Mouse (Mus musculus) macrophage (primary cell): ENCODE results near the gene 9530077C05Rik. TPM values are rescaled to one million over a fixed set of nuclear protein-coding genes. Genes with fewer than 3 reads are reported as not detected.
"Not testable (repeated sequence)": the region's sequence is repeated elsewhere in the genome, so short reads cannot be mapped to it uniquely, and the experiment has no call there.

ENCODE experiments used
- H3K27ac ChIP-seq: fragments of 350-480 bp; formaldehyde crosslinking; 2 replicates; pipeline ENCODE4 v1.9.0; 2021
- H3K36me3 ChIP-seq: fragments of 350-480 bp; formaldehyde crosslinking; 2 replicates; pipeline ENCODE4 v1.9.0; 2021; ENCODE audit errors: inconsistent target
- H3K4me3 ChIP-seq: fragments of 350-480 bp; formaldehyde crosslinking; 2 replicates; pipeline ENCODE4 v1.9.0; 2021; ENCODE audit errors: inconsistent target
- H3K79me2 ChIP-seq: fragments of 350-480 bp; formaldehyde crosslinking; 2 replicates; pipeline ENCODE4 v1.9.0; 2021; ENCODE audit errors: inconsistent target
- WGBS: methylation state at CpG from one replicate; pipeline ENCODE4 v1.1.7; 2026; ENCODE audit warnings: inconsistent platforms; ENCODE audit not compliant: missing documents; 5-methylcytosine and 5-hydroxymethylcytosine counted together
- polyA plus RNA-seq: library from polyadenylated mRNA; stranded (reverse); fragments of 250-400 nt; gene quantifications from 3 replicates; pipeline ENCODE4 v1.2.4, GENCODE M21; 2018; ENCODE audit warnings: inconsistent platforms

9530077C05Rik gene
- polyA plus RNA-seq, 1 experiment from 2014 or later = 0.04 TPM

DNA sequence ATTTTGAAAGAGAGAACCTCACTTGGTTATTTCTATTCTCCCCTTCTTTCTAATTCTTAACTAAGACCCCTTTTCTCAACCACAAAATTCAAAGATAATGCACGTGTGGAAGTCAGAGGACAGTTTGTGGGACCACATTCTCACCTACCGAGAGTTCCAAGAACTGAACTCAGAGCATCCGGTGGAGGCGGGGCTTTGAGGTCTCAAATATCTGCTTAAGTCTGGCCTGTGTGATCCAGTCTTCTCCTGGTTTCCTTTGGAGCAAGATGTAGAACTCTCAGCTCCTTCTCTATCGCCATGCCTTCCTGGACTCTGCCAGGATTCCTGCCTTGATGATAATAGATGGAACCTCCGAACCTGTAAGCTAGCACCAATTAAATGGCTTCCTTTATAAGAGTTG, 9.3 kb upstream of the 9530077C05Rik start:
- no peak overlapping the region for H3K27ac ChIP-seq
- no peaks in the 10 kb centered on the region for H3K79me2 ChIP-seq
- no peaks in the 10 kb centered on the region for H3K36me3 ChIP-seq
- 90% methylated on average over 6 of the region's 6 CpGs for WGBS
- H3K4me3 ChIP-seq = no peak overlapping the region

DNA sequence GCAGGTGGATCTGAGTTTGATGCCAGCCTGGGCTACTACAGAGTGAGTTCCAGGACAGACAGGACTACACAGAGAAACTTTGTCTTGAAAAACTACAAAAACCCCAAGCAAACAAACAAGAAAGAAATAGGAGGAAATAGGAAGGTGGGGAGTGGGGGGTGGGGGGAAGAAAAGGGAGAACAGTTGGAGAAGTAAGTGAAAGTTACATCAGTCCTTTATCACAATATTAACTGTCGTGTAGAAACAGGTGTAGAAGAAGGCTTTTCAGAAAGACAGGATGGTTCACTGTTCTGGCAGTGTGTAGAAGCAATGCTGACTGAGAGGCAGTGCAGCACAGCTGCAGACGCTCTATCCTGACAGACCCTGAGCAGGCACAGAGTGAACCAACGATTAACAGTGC, 8.3 kb upstream of the 9530077C05Rik start:
- Histone ChIP-seq H3K36me3 (no peaks in the 10 kb centered on the region), H3K79me2 (no peaks in the 10 kb centered on the region), H3K4me3 (no peak overlapping the region), H3K27ac (no peak overlapping the region)
- 78% methylated on average over 3 of the region's 3 CpGs for WGBS

DNA sequence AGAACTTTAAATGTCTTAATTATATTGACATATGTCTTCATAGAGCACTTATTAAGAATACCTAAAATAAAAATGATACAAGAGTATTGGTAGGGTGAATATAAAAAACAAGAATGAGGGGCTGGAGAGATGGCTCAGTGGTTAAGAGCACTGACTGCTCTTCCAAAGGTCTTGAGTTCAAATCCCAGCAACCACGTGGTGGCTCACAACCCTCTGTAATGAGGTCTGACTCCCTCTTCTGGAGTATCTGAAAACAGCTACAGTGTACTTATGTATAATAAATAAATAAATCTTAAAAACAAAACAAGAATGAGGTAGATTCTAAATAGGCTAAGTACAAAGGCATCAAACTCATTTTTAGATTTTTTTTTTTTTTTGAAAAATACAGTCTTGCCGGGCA, 7.8 kb upstream of the 9530077C05Rik start:
- not testable (repeated sequence) for H3K79me2 ChIP-seq, H3K27ac ChIP-seq, H3K36me3 ChIP-seq, H3K4me3 ChIP-seq
- WGBS = 86% methylated on average over 2 of the region's 2 CpGs

DNA sequence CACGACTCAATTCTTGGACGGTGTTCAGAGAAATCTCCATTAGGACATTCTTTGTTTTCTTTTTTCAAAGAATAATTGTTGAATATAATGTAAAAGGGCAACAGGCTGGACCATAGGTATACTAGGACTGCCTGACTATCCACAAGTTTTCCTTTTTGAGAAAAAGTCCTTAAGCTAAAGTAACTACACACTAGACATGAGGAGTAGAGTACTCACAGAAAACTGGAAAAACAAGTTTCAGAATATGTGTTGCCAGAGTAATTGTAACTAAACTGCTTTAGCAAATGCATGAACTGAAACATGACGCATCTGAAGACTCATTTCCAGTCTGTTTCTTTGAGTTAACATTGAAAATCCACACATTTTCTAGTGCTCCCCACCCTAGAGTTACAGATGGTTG, 5.9 kb upstream of the 9530077C05Rik start:
- Histone ChIP-seq H3K27ac (no peak overlapping the region), H3K4me3 (no peak overlapping the region), H3K36me3 (no peaks in the 10 kb centered on the region), H3K79me2 (no peaks in the 10 kb centered on the region)
- 86% methylated on average over 3 of the region's 3 CpGs for WGBS

DNA sequence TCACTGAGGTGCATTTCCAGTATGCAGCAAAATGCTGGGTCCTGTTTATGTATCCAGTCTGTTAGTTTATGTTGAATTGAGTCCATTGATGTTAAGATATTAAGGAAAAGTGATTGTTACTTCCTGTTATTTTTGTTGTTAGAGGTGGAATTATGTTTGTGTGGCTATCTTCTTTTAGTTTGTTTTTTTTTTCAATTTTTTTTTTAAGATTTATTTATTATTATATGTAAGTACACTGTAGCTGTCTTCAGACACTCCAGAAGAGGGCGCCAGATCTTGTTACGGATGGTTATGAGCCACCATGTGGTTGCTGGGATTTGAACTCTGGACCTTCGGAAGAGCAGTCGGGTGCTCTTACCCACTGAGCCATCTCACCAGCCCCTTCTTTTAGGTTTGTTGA, 3.7 kb upstream of the 9530077C05Rik start:
- WGBS = 100% methylated on average over 2 of the region's 4 CpGs
- not testable (repeated sequence) for H3K4me3 ChIP-seq, H3K36me3 ChIP-seq, H3K79me2 ChIP-seq, H3K27ac ChIP-seq

DNA sequence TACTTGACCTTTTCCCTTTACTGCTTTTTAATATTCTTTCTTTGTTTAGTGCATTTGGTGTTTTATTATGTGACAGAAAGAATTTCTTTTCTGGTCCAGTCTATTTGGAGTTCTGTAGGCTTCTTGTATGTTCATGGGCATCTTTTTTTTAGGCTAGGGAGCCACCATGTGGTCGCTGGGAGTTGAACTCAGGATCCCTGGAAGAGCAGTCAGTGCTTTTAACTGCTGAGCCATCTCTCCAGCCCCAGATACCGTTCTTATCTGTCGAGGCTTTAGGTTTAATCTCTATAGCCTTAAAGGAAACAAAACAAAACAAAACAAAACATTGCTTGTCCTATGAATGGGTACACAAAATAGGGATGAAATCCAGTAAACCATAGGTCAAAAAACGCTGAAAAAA, 3.0 kb upstream of the 9530077C05Rik start:
- not testable (repeated sequence) for H3K27ac ChIP-seq, H3K36me3 ChIP-seq, H3K79me2 ChIP-seq, H3K4me3 ChIP-seq
- 41% methylated on average over 4 of the region's 4 CpGs for WGBS

DNA sequence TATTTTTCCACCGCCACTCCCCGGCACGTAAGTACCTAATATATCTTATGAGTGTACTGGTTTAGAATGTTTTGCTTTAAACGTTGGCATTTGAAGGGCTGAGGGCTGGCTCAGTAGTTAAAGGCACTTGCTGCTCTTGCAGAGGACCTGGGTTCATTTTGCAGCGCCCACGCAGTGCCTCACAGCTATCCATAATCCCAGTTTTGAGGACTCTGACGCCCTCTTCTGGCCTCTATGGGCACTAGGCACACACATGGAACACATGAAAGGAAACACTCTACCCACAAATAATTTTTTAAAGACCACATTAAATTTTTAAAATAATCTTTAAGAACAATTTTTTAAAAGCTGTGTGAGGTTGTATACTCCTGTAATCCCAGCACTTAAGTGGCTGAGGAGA, 1.8 kb upstream of the 9530077C05Rik start:
- H3K36me3 ChIP-seq = no peaks in the 10 kb centered on the region
- no peaks in the 10 kb centered on the region for H3K79me2 ChIP-seq
- H3K4me3 ChIP-seq = no peak overlapping the region
- H3K27ac ChIP-seq = no peak overlapping the region
- 88% methylated on average over 7 of the region's 7 CpGs for WGBS

DNA sequence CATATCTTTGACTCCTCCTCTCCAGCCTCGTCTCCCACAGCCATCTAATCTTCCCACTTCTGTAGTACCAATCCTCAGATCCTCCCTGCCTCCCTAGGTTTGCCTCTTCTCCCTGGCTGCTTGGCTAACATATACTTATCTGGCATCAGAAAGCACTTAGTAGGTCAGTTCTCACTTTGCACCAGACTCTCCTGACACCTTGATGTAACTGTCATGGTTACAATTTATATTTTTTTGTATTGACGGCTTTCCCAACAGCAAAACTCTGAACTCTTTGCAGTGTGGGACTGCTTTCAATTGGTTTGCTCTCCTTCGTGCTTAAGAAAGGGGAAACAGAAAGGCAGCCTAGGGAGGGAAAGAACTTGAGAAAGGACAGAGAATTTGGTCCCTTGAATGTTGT, 4.9 kb downstream of the 9530077C05Rik start:
- Histone ChIP-seq H3K27ac (no peak overlapping the region), H3K4me3 (no peak overlapping the region), H3K36me3 (no peaks in the 10 kb centered on the region), H3K79me2 (no peaks in the 10 kb centered on the region)
- 76% methylated on average over 3 of the region's 3 CpGs for WGBS

DNA sequence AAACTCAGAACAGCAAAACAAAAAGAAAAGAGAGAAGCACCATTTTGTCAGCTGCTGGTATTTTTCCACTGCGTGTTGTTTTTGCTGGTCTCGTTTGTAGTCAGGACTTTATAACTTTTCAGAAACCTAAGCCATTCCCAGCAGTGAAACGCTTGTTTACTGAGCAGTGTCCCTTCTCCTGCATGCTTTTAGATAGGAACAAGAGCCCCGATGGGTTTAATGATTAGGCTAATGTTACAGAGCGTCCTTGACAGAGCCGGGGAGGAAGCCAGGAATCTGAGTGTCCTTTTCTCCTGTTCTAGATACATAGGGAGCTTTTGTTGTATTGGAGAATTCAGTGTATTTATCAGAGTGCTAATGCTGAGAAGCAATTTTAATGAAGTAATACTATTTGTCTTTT, 6.2 kb downstream of the 9530077C05Rik start:
- Histone ChIP-seq H3K4me3 (no peak overlapping the region), H3K27ac (no peak overlapping the region), H3K79me2 (no peaks in the 10 kb centered on the region), H3K36me3 (no peaks in the 10 kb centered on the region)
- WGBS = 89% methylated on average over 6 of the region's 6 CpGs

DNA sequence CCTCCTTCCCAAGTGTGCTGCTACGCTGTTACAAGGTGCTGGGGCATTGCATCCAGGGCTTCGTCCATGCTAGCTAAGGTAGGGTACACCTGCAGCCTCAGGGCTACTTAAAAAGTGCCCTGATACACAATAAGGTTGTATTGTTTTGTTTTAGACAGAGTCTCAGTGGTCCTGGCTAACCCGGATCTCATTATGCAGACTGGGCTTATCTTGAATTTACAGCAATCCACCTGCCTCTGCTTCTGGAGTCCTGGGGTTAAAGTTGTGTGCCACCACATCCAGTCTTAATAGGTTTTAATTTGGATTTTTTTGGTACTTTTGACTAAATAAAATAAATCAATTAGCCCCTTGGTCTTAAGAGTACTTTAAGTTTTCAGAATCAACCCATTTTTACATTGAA, 8.6 kb downstream of the 9530077C05Rik start:
- WGBS = 97% methylated on average over 3 of the region's 3 CpGs
- Histone ChIP-seq H3K79me2 (no peaks in the 10 kb centered on the region), H3K27ac (no peak overlapping the region), H3K4me3 (no peak overlapping the region), H3K36me3 (no peaks in the 10 kb centered on the region)

DNA sequence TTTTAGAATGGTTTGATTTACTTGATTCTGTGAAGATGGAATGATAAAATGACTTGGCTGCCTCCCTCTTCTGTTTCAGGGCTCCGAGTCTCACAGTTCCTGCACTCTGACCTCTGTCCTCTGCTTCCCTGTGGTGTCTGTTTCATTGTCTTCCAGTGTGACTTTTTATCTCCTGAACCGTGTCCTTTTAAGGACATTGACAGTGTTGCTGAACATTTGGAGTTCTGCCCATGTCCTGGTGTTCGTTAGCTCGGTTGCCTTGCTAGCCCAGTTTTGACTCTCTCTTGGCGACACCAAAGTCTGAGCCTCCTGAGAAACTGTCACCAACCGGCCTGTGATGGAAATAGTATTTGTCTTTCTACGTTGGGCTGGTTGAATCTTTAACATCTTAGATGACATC, 9.2 kb downstream of the 9530077C05Rik start:
- H3K79me2 ChIP-seq = no peaks in the 10 kb centered on the region
- 91% methylated on average over 6 of the region's 7 CpGs for WGBS
- H3K36me3 ChIP-seq = no peaks in the 10 kb centered on the region
- H3K4me3 ChIP-seq = no peak overlapping the region
- H3K27ac ChIP-seq = no peak overlapping the region

DNA sequence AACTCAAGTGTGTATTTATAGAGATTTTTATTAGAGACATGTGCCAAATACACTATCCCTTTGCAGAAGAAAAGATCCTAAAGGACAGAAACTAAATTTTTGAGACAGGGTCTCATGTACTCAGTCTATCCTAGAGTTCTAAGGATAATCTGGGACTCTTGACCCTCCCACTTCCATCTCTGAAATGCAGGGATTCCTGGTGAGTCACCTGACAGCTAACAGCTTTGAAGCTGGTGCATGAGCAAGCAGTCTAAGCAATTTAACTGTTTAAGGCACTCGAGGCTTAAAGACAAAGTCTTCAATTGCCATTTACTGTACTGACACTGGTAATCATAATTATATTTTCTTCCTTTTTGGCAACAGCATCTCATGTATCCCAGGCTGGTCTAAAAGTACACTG, 11.2 kb downstream of the 9530077C05Rik start:
- H3K27ac ChIP-seq = no peak overlapping the region
- no peak overlapping the region for H3K4me3 ChIP-seq
- no peaks in the 10 kb centered on the region for H3K36me3 ChIP-seq
- H3K79me2 ChIP-seq = no peaks in the 10 kb centered on the region
- 92% methylated on average over 1 of the region's 1 CpGs for WGBS

DNA sequence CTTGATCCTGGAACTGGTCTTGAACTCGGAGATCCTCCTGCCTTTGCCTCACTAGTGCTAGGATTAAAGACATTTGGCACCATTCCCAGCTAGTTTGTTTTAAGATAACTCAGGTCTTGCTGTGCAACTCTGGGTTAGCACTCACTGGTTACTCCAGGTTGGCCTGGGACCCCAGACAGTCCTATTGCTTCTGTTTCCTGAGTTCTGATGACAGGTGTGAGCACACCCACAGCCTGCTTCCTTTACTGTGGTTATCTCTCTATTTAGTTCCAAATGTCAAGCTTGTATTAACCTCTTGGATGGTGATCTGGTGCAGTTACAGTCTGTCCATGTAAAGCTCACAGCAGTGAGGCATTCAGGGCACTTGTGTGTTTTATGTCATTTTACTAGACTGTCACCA, 12.2 kb downstream of the 9530077C05Rik start:
- H3K27ac ChIP-seq = no peak overlapping the region
- H3K36me3 ChIP-seq = no peaks in the 10 kb centered on the region
- WGBS = 75% methylated on average over 1 of the region's 1 CpGs
- H3K79me2 ChIP-seq = no peaks in the 10 kb centered on the region
- no peak overlapping the region for H3K4me3 ChIP-seq

DNA sequence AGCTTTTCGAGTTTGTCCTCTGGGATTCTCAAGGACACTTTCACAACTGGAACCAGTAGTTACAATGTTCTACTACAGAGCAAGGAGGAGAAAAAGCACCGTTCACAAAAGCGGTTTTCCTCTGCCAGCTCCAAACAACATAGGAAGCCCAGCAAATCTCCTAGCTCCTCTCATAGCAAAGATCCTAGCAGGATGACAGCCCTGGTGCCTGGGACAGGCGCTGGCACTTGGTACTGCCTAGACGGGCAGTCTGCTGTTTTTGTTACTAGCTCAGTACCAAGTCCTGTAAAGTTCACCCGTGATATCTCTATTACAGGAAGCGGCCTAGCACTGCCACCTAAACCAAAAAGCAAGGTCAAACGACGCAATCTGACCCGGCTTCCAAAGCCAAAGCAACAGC, 12.9 kb downstream of the 9530077C05Rik start:
- Histone ChIP-seq H3K36me3 (no peaks in the 10 kb centered on the region), H3K79me2 (no peaks in the 10 kb centered on the region), H3K4me3 (no peak overlapping the region), H3K27ac (no peak overlapping the region)
- 82% methylated on average over 10 of the region's 10 CpGs for WGBS

DNA sequence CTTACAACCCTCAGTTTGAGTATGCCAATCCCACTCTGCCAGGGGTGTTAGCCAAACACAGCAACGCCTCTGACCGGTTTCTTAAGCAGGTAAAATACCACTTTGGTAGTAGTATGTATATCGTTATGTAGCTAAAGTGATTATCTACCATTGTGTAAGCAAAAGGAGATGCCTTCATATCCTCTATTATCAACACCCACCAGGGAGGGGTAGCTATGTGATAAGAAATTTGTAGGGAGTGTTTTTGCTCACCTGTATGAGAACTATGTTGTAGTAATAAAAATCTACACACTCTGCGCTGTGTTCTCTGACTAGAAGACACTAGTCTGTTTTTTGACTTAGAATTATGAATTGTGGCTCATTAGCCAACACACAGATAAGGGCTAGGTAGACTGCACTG, 13.4 kb downstream of the 9530077C05Rik start:
- no peak overlapping the region for H3K4me3 ChIP-seq
- no peak overlapping the region for H3K27ac ChIP-seq
- 95% methylated on average over 4 of the region's 4 CpGs for WGBS
- H3K36me3 ChIP-seq = no peaks in the 10 kb centered on the region
- no peaks in the 10 kb centered on the region for H3K79me2 ChIP-seq

DNA sequence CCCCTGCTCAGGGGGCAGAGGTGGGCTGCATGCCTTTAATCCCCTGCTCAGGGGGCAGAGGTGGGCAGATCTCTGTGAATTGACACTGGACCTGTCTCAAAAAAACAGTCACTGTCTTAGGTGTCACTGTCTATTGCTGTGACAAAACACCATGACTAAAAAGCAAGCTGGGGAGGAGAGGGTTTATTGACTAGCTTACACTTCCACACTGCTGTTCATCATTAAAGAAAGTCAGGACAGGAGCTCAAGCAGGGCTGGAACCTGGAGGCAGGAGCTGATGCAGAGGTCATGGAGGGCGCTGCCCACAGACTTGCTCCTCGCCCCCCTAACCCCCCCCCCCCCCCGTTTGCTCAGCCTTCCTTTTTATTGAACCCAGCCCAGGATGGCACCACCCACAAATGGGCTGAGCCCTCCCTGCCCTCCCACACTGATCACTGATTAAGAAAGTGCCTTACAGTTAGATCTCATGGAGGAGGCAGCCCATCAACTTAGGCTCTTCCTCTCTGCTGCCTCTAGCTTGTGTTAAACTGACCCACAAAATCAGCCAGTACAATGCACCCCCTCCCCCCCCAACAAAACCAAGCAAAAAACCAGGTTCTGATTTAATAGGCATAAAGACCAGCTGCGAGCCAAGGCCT, 16.8 kb downstream of the 9530077C05Rik start:
- no peak overlapping the region for H3K27ac ChIP-seq
- no peaks in the 10 kb centered on the region for H3K36me3 ChIP-seq
- H3K4me3 ChIP-seq = no peak overlapping the region
- H3K79me2 ChIP-seq = no peaks in the 10 kb centered on the region
- 55% methylated on average over 4 of the region's 4 CpGs for WGBS
